ENCODE assay signal across 8 mouse cellular contexts in genomic region chr9:74953959-74954279, GRCm38 (mm10). TPM values are rescaled to one million over a fixed set of nuclear protein-coding genes. Genes with fewer than 3 reads are reported as not detected.
DNase-seq lines count a peak whose midpoint lies in the region; ATAC-seq and TF ChIP-seq lines count a peak whose summit lies in the region.

No protein-coding gene starts in this region.

- ATAC-seq in lung, embryonic 16.5 days (ENCODE audit: low read depth) = no peak
- no peak for ATAC-seq in forebrain, embryonic 12.5 days (ENCODE audit: low FRiP score)
- ATAC-seq in limb, embryonic 12.5 days (ENCODE audit: insufficient number of reproducible peaks, insufficient read depth, low FRiP score, low TSS enrichment, low read depth) = no peak

- TF ChIP-seq CTCF in olfactory bulb, adult 2 months (IDR thresholded peaks at IDR 0.05; ENCODE audit: insufficient read depth, low read depth, low read length) = no peak

- H3K4me2 ChIP-seq in lung, embryonic 16.5 days (ENCODE audit: low read depth, low read length) = peak overlapping the region; percentile 75
- peak overlapping the region; percentile 89 for H3K4me2 ChIP-seq in forebrain, embryonic 12.5 days
- H3K4me2 ChIP-seq in limb, embryonic 12.5 days = peak overlapping the region; percentile 86

- peak overlapping the region; percentile 92 for H3K27ac ChIP-seq in lung, embryonic 16.5 days (ENCODE audit: low read length)
- no peak overlapping the region for H3K27ac ChIP-seq in forebrain, embryonic 12.5 days
- no peak overlapping the region for H3K27ac ChIP-seq in limb, embryonic 12.5 days
- H3K27ac ChIP-seq in olfactory bulb, adult 2 months (ENCODE audit: insufficient read depth, low read depth, low read length) = no peak overlapping the region

- no peaks in the 10 kb centered on the region for H3K9me3 ChIP-seq in lung, embryonic 16.5 days (ENCODE audit: control insufficient read depth, low read length)
- H3K9me3 ChIP-seq in forebrain, embryonic 12.5 days = no peaks in the 10 kb centered on the region
- H3K9me3 ChIP-seq in limb, embryonic 12.5 days = no peaks in the 10 kb centered on the region

- WGBS in lung, embryonic 16.5 days = 55% methylated on average over 2 of the region's 2 CpGs
- WGBS in forebrain, embryonic 12.5 days = 61% methylated on average over 2 of the region's 2 CpGs
- WGBS in limb, embryonic 12.5 days = 43% methylated on average over 2 of the region's 2 CpGs
- 41% methylated on average over 2 of the region's 2 CpGs for WGBS in olfactory bulb, adult 2 months

- H3K36me3 ChIP-seq in lung, embryonic 16.5 days (ENCODE audit: control insufficient read depth, insufficient read depth, low read length) = peaks cover 3% of the 10 kb centered on the region; the same call in 1 of the 2 replicates
- H3K36me3 ChIP-seq in forebrain, embryonic 12.5 days (replicated peaks) = peaks cover 5% of the 10 kb centered on the region
- peaks cover 3% of the 10 kb centered on the region; the same call in 1 of the 2 replicates for H3K36me3 ChIP-seq in limb, embryonic 12.5 days

- no peak for DNase-seq in lung, postnatal 4 days
- no peak for DNase-seq in urinary bladder, postnatal 36 days (ENCODE audit: low spot score in 2 of 2)
- DNase-seq in thymus, postnatal 4 days = no peak
- no peak for DNase-seq in ovary, postnatal 14 days (ENCODE audit: low spot score)

- H3K27me3 ChIP-seq in lung, embryonic 16.5 days (ENCODE audit: control insufficient read depth, insufficient read depth, low read depth, low read length) = no peaks in the 10 kb centered on the region
- no peaks in the 10 kb centered on the region for H3K27me3 ChIP-seq in forebrain, embryonic 12.5 days
- no peaks in the 10 kb centered on the region for H3K27me3 ChIP-seq in limb, embryonic 12.5 days

- peak overlapping the region; percentile 86 for H3K4me3 ChIP-seq in lung, embryonic 16.5 days (ENCODE audit: low read length)
- H3K4me3 ChIP-seq in forebrain, embryonic 12.5 days (replicated peaks) = peak overlapping the region; percentile 92
- H3K4me3 ChIP-seq in limb, embryonic 12.5 days (replicated peaks) = peak overlapping the region; percentile 89
- H3K4me3 ChIP-seq in olfactory bulb, adult 2 months (ENCODE audit: insufficient read depth, low read depth, low read length) = peak overlapping the region; percentile 83

- H3K4me1 ChIP-seq in lung, embryonic 16.5 days (replicated peaks; ENCODE audit: control insufficient read depth, insufficient read depth, low read length) = peaks cover 13% of the 10 kb centered on the region
- peaks cover 18% of the 10 kb centered on the region for H3K4me1 ChIP-seq in forebrain, embryonic 12.5 days
- peaks cover 9% of the 10 kb centered on the region; the same call in 1 of the 2 replicates for H3K4me1 ChIP-seq in limb, embryonic 12.5 days (replicated peaks)
- no peaks in the 10 kb centered on the region for H3K4me1 ChIP-seq in olfactory bulb, adult 2 months (ENCODE audit: control insufficient read depth, insufficient read depth, low read length)

- no peak for TF ChIP-seq POLR2A in olfactory bulb, adult 2 months (IDR thresholded peaks at IDR 0.05; ENCODE audit: insufficient read depth, low read depth, low read length)

- peak overlapping the region; percentile 84 for H3K9ac ChIP-seq in lung, embryonic 16.5 days (ENCODE audit: low read length)
- peak overlapping the region; percentile 89; the same call in 1 of the 2 replicates for H3K9ac ChIP-seq in forebrain, embryonic 12.5 days
- peak overlapping the region; percentile 78; the same call in 1 of the 2 replicates for H3K9ac ChIP-seq in limb, embryonic 12.5 days (replicated peaks)

RNA-seq across cellular contexts. Expression of gene Fam214a, which starts 1.2 kb away (rescaled TPM):
- 11.5 and 12.1 TPM in 2 replicates for polyA plus RNA-seq in lung, embryonic 16.5 days (2015; fragmentation: Nextera tagmentation; extraction: Ambion mirVana)
- polyA plus RNA-seq in forebrain, embryonic 12.5 days (2016; fragmentation: Nextera tagmentation; extraction: Ambion mirVana) = 30.9 and 34.1 TPM in 2 replicates
- polyA plus RNA-seq in limb, embryonic 12.5 days (2016; fragmentation: Nextera tagmentation; extraction: Ambion mirVana) = 10.4 and 13.1 TPM in 2 replicates
- not detected in 2 replicates for polyA plus RNA-seq in olfactory bulb, adult 2 months (2012; ENCODE audit: insufficient read depth, insufficient read length, low replicate concordance, missing spikeins)

Comparison
In these comparisons a context has a peak if more than half of its experiments do, and no peak if none do; other contexts are left out.
1. RNA of gene Fam214a, which starts 1.2 kb away (polyA plus RNA-seq): 30.9 to 34.1 TPM in forebrain, embryonic 12.5 days, 11.5 to 12.1 TPM in lung, embryonic 16.5 days and 10.4 to 13.1 TPM in limb, embryonic 12.5 days; not detected in olfactory bulb, adult 2 months; every median in the first group is over 10 times any median in the second.
2. Peak in every context shown above with its lines, with median percentiles within 50 percentile points of each other: H3K4me2 ChIP-seq, H3K4me3 ChIP-seq and H3K9ac ChIP-seq.